Mouse (Mus musculus) c-Kit-negative CD71-positive TER-119-positive erythroid progenitor cells, embryonic 14.5 days (primary cell): ENCODE measurements around the gene Pmfbp1.

Source experiments
- DNase-seq: peaks from one replicate; pipeline ENCODE4 v3.0.0-alpha.2; 2013; ENCODE audit warnings: low read depth, low spot score

Pmfbp1 gene

DNA sequence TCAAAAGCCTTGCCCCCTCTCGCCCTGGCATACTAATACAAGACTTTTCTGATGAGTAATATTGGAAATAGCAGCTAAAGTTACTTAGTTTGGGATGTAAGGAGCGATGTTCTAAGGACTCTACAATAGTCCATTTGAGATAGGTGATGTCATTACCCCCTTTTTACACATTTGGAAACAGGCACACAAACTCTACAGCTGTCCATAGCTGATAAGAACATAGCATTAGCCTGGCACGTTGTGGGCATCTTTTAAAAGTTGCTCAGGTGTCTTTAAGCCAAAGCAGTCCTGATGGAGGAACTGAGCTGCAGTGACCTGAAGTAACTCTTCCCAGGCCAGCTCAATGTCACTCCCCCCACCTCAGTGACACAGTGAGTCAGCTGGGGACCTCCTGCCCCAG, 97.5 kb downstream of the Pmfbp1 start:
- DNase-seq = no peak

DNA sequence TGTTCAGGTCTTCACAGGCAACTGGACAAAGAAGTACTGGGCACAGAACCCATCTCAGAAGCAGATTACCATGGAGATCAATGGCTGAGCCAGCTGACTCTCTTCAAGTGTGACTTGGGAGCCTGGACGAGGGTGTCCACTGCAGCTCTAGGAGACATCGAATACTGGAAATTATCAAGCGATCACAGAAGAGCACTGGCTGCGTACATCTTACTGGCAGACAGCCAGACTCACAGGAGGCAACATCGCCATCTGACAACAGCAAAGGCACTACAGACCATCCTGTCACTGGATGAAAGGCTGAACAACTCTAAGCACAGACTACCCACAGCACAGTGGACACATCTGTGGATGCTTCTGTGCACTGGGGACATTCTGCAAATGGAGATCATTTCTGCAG, 98.3 kb downstream of the Pmfbp1 start:
- no peak for DNase-seq
